Mouse (Mus musculus) 3134 (cell line): ENCODE measurements at regions not wholly inside any gene's neighbourhood (a gene's known extent, or its start where the extent isn't known, plus 50 kb on each side); places are given as distances from the start of the nearest gene placed in this dataset.

Source experiments
- DNase-seq: peaks from one replicate; pipeline ENCODE4 v3.0.0-alpha.2; 2011; ENCODE audit warnings: low spot score; ENCODE audit not compliant: insufficient read length; ENCODE audit errors: extremely low read depth

DNA sequence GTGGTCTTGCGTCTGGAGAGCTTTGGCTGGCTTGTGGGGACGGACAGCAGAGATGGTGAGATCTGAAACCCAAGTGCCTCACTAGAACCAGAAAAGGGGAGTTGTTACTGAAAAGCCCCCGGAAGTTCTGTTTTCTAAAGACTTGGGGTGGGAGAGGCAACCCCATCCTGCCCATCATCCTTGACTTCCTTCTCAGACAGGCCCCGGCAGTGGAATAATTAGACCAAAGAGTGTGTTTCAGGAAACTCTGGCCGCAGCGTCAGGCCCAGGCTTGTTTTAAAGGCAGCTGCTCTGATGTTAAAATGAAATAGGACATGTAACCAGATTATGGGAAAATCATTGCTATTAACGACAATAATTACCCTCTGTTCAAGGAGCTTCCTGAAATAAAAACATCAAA lies 172.9 kb downstream of the Gm12728 start:
- no peak for DNase-seq

DNA sequence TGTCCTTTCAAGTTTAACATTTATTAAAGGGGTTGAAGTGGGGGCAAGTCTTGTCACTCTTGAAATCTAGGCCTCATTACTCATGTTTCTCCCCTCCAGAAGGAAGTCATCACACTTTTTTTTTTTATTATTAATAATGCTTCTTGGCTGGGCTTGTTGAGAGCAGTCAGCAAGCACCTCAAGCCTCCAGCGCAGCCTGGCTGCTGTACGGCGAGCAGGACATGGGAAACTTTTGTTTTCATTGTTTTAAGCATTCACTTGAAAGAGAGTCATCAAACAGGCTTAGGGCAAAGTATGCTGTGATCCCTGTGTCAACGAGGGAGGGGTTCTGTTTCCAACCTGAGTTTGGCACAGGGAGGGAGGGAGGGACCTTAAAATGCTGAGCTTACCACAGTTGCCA lies 178.7 kb downstream of the Gm12728 start:
- DNase-seq, result no peak

DNA sequence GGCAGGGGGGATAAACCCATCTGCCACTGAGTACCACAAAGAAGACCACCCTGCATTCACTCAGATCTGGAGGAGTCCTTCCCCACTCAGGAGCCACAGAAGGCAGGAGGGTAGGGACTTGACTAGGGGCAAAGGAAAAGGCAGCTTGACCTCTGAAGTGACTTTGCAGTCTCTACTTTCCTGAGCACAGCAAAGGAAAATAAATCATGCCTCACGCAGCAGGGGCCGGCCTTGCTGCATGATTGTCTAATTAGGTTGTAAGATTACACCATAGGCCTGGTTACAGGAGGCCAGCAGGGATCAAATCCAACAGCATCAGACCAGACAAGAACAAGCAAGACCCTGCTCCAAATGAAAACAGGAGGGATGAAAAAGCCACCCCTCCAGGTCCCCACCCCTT lies 180.0 kb downstream of the Gm12728 start:
- no peak for DNase-seq

DNA sequence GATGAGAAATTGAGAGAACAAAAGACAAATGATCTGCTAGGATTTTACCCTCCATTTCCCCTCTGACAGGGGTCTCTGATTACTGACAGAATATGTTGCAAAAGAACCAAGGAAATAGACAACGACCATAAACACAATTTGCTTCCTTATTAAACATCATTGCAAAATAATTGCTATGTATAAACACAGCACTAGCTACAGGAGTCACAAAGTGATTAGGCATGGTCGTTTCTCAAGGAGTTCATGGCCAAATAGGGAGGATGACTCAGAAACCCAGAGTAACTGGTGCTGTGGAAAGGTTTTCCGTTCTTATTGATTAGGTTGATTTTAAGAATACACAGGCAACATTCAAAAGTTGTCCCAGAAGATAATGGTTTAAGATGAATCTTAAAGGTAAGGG lies 180.4 kb downstream of the Gm12728 start:
- DNase-seq, result no peak

DNA sequence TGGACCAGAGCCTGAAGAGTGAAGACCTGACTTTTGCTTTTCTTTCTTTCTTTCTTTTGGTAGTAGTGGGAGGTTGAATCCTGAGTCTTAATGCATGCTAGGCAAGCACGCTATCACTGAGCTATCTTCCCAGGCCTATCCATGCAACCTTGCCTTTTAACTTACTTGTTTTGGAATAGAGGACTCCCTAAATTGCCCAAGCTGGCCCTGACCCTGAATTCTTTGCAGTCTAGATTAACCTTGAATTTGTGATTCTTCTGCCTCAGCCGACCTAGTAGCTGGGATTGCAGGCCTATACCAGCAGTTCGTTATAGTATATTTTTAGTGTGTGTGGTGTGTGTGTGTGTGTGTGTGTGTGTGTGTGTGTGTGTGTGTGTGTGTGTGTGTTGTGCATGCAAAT lies 183.1 kb downstream of the Gm12728 start:
- DNase-seq, result no peak

DNA sequence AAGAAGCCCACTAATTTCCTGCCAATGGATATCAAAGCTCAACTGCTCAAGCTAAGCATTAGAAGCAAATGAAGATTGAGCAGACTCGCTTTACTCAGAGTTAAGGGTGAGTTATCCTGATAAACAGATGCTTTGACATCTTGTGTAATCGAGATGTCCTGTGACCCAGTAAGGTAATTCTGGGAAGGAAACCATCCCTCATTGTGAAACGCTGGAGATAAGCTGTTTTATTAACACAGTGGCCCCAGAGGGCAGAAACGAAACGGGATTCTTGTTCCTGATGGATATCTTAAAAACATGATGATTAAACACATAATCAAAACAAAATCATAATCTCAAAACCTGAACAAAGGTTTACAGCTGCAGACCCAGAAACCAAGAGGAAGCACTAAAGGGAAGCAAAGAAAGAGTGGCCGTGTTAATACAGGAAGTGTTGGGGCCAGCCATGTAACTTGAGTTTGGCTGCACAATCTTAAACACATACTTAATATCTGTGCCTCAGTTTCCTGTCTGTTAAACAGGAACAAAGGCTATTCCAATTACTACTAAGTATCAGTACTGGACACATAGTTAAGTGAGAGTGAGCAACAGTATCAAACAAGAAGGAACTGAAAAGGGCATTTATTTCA lies 184.2 kb downstream of the Gm12728 start:
- no peak for DNase-seq

DNA sequence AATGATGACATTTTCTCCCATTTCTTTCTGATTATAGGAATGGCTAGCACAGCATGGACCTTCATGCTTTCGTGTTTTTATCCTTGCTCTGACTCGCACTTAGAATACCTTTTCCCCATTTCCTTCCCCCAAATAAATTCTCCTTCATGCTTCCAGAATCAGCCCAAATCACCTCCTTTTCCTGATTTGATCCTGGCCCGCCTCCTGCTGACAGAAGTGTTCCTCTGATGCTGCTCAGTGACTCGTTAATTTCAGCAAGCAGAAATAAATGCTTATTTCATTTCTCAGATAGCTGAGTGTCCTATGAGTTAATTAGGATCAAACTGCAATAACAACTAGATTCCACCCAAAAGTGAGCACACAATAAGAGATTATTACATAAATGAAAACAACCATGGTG lies 185.3 kb downstream of the Gm12728 start:
- no peak for DNase-seq

DNA sequence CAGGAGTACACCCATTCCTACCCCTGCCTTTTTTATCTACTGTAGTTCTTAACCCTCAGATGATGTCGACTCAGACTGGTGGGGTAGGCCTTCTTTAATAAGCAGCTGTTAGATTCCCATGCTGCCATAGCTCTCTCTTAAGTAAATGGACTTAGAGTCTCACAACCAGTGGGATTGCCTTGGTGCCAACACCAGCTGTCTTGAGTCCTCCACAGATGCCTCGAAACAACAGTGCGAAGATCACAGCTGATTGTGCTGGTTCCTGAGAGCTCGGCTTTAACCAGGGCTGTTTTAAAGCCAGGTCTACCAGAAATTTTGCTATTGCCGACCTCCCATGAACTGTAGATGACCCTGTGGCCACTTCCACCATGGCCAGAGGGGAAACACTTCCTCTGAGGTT lies 189.4 kb downstream of the Gm12728 start:
- no peak for DNase-seq

DNA sequence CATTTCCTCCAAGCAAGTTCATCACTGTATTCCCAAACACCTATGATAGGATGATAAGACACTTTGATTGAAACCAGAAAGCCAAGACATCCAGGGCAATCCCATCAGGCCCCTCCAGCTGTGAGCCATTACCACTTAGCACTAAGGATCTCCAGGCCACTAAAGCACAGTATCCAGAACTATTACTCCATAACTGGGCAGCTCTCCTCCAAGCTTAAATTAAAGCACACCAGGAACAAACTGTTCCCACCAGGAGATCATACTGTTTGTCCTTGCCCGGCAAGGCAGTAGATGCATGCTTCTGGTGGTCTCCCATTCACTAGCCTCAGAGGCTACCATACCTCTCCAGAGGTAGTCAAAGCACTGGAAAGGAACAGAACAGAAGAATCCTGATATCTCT lies 193.3 kb downstream of the Gm12728 start:
- no peak for DNase-seq

DNA sequence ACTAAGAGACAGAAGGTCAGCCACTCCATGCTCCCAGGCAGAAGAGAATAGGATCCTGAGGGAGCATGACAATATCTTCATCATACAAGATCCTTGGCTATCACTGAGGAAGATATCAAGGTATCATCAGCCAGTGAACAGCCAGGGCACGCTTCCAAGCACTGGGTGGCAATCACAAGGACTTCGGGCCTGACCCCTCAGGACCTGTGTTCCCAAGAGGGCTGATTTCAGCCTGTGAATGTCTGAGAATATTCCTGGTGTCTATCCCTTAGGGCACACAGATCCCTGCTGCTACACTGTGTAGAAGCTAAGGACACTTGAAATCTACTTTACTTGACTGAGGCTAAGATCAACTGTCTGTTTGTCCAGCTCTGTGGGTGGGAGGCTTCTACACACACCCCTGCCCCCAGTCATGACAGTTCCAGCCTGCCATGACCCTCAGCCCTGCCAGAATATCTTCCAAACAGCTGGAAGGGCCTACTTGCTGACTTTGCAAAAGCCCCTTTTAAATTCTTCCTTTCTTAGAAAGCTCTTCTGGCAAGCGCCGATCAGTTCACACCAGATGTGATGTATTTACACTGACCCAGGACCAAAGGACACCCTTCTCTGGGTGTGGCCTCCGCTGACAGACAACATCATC lies 198.4 kb downstream of the Gm12728 start:
- no peak for DNase-seq

DNA sequence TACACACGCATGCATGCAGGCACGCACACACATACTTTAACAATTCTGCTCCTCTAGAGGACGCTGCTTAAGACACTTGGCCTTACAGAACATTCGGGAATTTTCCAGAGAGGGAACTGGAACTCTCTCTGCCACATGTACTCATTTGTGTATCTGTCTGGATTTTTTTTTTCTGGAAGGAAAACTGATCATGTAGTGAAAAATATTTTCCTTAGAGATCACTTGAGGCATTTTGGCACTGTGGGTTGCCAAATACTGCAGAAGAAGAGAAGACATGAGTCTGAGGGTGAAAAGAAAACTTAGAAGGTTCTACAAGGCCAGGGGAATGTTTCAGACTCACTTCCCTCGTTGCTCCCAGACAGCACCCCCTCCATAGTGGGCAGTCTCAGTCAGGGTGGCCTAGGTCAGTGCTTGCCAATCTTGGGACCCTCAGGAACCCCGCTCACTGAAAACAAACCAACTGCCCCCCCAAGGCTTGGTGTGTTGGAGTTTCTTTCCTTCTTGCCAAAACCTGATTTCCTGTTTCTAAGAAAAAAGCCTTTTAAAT lies 203.0 kb downstream of the Gm12728 start:
- DNase-seq, result no peak

DNA sequence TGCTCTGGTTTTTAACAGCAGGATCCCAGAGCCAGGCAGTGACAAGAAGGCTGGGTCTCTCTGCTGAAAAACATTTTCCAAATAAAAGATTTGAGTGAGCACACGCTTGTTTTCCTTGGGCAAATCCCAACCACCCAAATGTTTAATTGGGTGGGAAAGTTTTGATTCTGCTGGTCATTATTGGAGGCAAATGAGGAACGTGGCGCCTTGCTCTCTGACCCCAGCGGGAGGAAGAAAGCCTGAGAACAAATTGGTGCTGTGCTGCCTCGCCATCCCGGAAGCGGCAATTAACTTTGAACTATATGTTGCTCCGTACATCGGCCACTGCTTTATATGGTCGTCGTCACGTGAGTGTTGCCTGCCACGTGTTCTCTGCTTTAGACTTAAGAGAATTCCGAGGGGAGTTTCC lies 204.7 kb downstream of the Gm12728 start:
- DNase-seq, result no peak

DNA sequence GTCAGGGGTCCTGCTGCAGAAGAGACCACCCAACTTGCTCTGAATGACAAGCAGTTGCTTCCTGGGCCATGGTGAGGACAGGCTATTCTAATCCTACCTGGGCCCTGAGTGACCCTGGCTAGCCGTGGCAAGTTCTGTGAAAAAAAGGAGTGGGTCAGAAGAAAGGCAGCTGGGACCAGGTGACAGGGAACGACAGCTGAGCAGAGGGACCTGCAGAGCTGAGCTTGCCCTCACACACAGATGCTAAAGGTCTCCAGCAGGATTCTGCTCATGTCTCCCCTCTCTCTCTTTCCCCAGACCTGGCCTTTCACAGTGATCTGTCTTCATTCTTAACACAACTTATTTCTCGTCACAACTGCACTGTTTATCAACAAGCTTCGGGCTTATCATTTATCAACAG lies 206.4 kb downstream of the Gm12728 start:
- DNase-seq, result no peak

DNA sequence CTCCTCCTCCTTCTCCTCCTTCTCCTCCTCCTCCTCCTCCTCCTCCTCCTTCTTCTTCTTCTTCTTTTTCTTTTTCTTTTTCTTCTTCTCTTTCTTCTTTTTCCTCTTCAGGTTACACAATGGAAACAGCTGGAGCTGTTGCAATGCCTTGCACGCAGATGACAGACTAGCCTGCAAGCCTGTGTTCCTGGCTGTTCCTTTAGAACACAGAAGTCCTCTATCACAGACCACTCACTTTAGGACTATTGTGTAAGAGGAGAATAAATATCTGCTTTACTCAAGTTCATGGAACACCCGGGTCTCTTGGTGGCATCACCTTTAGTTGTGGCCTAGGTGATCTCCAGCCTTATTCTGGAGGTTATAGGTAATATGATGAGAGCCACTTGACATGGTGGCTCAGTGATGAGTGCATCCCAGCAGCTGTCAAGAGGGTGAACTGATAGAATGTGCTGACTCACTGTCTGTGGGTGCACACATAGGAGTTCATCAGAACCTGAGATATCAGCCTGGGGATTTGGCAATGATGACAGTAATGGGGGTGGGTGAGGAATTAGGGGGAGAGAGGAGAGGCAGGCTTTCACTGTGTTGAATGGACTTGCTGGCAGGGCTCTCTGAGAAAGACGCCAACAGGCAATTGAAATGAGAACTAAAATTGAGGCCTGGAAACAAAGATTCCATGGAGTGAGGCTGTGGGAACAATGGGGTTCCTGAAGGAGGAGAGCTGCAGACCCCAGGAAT lies 207.4 kb downstream of the Gm12728 start:
- DNase-seq, result no peak

DNA sequence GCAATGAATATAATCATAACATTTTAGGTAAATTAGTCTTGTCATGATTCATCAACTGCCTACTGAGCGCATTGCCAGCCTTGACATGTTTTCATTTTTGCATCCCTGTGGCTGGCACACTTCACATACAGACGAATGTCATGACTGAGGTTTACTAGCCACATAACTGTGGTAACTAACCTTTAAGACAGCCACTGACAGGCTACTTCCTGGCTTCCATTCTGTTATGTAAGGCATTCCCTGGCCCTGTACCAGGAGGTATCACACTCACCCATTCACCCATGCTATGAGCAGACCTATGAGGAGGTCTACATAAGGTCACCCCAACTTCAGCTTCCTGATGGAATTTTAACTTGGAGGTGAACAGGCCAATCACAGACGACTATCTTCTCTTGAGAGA lies 212.8 kb downstream of the Gm12728 start:
- no peak for DNase-seq

DNA sequence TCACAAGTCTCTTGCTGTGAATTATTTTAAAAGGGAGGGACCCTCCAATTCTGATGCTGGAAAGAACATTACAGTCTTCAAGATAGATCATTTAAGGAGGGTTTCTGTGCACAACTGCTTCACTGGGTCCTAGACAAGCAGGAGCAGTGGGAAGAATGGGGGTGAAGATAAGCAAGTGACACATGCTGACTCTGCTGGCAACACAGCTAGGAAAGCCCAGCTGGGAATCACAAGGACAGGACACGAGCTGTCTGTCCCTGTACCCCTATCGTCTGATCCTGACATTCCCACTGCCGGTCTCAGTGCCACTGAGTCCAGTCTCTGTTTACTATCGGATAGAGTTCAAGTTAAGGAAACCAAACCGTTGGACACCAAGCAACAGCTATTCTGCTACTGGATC lies 216.3 kb downstream of the Gm12728 start:
- DNase-seq, result no peak

DNA sequence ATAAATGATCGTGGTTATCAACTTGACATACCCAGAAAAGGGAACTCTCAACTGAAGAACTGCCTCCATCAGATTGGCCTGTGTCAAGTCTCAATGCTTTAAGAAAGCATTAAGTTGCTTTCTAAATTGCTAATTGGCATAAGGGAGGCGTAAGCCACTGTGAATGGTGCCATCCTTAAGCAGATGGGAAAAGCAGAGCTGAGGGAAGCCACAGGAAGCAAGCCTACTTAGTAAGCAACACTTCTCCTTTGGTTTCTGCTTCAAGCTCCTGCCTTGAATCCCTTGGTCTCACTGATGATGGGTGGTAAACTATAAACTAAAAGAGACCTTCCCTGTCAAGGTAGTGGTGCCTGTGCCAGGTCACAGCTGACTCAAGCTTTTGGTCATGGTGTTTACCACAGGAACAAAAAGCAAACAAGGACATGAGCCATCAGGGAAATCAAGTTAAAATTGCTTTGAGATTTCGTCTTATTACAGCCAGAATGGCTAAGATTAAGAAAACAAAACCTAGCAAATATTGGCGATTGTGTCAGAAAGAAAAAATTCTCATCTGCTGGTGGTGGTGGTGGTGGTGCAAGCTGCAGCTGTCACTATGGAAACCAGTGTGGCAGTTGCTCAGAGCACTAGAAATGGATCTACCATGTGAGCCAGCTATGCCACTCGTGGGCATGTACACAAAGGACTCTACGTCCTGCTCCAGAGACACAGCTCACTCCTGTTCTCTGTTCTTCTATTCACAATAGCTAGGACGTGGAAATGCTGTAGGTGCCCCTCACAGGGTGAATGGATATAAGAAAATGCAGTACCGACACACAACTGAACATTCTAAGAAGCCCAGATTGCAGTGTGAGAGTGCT lies 217.9 kb downstream of the Gm12728 start:
- no peak for DNase-seq

DNA sequence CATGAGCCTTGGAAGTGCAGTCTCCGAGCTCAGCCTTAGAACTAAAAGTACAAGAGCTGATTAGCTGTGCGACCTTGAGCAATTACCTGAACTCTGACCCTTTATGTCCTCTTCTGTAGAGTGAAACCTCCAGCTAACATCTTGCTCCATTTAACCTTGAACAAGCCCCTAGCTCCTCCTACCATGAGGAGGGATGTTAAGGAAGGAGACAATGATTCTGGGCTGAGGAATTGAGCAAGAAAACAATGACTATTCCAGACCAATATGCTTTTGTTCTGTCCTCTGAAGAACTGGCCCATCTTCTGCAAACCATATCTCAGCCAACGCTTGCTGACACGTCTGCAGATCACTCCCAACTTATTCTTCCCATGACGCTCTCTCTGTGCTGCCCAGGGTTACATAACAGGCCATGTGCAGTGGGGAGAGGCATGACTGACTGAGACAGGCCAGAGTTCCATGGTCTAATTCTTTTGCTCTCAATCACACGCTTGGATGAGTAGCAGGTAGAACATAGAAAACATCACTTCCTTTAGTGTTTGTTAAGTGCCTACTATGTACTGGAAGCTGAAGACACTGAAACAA lies 227.5 kb downstream of the Gm12728 start:
- DNase-seq, result no peak

DNA sequence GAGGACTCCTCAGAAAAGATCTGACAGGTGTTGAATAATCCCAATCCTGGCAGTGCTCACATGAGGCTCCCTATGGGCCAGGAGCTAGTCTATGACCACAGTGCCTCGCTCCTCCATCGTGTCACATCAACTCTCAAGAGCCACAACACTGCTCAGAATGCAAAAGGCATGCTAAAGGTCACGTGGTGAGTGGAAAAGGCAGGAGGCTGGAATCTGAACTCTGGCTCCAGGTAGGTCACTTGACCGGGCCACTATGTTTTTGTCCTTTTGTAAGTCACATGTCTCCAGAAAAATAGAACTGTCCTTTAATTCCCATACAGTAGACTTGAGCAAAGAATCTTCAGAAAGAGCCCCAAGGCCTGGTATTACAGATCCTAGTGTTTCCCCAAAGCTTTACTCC lies 229.3 kb downstream of the Gm12728 start:
- no peak for DNase-seq

DNA sequence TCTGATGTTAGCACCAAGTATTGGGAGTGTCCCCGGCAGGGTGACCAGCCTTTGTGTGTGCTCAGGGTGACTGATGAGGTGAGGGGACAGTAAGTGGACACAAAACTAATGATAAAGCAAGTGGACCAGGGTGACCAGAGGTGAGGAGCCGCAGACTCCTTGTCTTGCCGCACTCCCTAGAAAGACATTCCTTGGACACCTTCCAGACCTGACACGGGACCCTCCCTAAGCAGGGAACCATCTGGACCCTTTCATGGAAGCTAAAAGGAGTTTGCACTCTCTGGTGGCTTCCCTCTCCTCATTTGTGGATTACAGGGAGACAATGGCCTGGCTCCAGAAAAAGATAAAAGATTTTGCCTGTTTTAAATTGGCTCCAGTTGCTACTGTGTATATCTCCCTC lies 230.7 kb downstream of the Gm12728 start:
- DNase-seq, result no peak

DNA sequence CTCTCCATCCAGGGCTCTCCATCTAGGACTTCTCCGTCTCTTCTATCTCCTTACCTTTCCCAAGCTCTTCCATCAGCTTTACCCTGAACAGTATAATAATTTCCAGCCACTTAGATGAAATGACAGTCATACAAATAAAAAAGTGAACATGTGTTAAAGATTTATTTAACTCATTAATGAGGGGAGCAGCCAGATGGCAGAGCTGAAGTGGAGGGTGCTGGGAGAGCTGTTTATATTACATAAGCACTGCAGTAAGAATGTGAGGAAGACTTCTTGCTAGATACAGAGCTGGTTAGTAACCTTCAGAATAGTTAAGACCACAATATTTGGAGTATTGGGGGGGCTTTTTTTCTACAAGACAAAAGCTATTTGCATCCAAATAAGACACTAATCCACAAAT lies 234.9 kb downstream of the Gm12728 start:
- no peak for DNase-seq
